Mouse (Mus musculus): ENCODE measurements at regions not wholly inside any gene's neighbourhood (a gene's known extent, or its start where the extent isn't known, plus 50 kb on each side); places are given as distances from the start of the nearest gene placed in this dataset.

DNA sequence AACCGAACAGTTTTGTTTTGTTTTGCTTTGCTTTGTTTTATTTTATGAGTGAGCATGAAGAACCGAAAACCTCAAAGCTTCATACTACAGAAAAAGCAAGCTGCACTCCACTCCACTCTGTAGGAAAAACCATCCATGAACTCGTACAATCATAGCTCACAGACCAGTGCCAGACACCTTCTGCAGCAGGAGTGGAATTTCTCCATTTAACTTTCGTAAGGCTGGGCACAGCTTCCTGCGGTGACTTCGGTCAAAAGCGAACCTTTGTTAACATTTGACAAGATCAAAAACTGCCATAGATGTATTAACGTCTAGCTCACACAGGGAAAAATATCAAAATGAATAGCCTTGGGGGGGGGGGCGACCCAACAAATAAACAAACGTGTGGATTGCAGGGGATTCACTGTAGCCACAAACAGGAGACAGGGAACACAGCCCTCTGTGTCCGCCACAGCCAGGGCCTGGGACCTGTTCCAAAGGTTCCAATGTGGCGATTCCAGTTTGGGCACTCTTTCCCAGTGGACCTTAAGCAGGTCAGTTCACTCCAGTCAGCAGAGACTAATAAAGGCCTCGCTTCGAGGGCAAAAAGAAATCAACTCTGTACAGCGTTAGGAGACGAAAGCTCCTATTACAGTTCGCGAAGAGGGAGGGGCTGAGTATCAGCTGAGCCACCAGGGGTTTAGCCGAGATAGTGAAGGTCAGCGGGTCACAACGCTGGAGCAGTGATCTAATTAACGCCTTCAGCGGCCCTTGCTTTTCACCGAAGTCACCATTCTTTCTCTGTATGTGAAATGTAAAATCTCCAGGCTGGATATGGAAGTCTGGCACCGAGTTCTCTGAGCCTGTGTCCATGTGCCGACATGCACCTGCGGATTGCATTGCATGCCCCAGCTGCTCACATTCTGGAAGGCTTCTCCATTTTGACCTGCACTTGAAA is 135.4 kb upstream of the Ankrd55 start:
- TF ChIP-seq CTCF (IDR thresholded peaks at IDR 0.05; ENCODE audit: extremely low read depth, insufficient read length, insufficient replicate concordance, low read depth, low read length) (no peak), POLR2A (IDR thresholded peaks at IDR 0.05; ENCODE audit: low read depth, low read length) (no peak)

Data from small intestine, adult 2 months (tissue).